Mouse (Mus musculus): ENCODE measurements around the gene Zfp59.
"Not testable (repeated sequence)": the region's sequence is repeated elsewhere in the genome, so short reads cannot be mapped to it uniquely, and the experiment has no call there.

Gene Zfp59

DNA sequence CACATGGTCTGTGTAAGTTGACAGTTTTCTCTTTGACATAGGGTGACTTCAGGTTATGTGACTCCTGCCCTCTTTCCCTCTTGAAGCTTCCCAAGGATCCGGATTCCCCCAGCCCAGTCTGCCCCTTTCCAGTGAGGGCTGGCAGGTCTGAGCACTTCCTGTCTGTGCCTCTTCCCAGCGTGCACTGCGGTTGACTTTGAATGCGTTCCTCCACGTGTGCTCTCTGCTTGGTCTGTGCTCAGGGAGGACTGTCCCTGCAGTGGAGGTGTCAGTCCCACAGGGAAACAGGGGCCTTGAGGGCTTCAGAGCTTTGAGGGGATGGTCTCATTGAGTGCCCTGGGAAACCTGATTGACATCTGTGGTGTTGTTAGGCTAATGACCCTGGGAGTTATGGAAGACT is 24.2 kb downstream of the Zfp59 start:
- not testable (repeated sequence) for DNase-seq (ENCODE audit: low spot score)

DNA sequence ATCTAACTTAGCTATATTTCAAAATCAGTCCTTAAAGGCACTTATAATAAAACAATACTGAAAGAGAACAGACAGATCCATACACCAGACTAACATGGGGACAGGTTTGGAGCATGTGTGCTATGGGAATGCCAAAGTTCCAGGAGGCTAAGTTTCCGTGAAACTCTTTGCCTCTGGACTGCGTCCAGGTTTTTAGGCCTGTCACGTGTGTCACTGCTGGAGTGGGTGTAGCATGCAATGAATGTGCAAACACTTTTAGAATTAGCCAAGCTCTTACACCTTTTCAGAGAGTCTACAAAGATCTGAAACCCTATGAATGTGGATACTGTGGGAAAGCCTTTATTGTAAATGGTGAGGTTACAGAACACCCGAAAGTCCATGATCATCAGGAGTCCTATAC is 43.3 kb downstream of the Zfp59 start:
- no peak for DNase-seq (ENCODE audit: low spot score)

DNA sequence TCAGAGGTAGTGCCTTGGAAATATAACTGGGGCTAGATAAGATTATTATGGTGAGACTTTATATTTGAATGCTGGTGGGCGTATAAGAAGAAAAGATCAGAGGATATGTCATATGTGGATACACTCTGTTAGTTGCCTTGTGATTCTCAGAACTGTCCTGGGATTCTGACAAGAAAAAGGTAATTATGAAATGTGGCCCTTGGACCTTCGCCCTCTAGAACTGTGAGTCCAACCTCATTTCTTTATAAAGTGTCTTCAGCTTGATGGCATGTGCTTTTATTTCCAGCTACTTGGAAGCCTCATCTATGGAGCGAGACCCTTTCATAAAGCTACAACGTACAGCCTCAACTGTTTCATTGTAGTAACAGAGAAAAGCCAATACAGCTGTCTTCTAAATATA is 62.2 kb downstream of the Zfp59 start:
- no peak for DNase-seq (ENCODE audit: low spot score)

DNA sequence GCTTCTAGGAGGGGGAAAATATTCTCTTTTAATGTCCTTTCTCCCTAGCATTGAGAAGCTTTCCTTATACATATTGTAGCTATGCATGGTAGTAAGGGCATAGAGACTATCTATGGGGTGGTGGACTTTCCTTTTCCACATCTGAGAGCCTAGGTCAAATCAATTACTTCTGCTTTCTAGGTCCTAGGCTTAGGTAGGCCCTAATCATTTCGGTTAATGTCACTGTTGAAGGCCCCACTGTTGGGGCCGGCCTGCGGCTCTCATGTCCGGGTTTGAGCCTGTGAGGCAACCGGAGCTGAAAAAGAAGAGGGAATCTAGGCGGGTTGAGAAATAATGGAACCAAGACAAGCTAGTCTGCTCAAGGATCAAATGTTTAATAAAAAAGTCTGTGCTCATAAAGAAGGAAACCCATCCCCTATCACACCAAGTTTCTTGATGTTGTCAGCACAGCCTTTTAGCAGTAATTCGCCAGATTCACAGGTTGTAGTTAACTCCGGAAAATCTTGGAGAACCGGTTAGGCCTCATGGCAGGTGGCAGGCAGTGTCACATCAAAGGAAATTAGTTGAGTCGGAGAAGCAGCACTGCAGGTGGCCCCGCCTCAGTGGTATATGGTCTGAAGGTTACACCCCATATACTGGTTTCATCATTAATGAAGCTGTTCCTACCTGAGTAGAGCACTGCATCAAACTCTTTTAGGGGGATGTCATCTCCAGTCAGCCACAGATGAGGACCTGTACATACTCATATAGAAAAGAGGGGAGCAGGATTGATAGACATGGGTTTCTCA is 66.8 kb downstream of the Zfp59 start:
- DNase-seq (ENCODE audit: low spot score): no peak
